Mouse (Mus musculus): Measurements from ENCODE around the gene Tenm4. TPM values are rescaled to one million over a fixed set of nuclear protein-coding genes. Genes with fewer than 3 reads are reported as not detected.

Gene Tenm4
- polyA plus RNA-seq, 1 experiment from 2014 or later = 38.0 TPM

DNA sequence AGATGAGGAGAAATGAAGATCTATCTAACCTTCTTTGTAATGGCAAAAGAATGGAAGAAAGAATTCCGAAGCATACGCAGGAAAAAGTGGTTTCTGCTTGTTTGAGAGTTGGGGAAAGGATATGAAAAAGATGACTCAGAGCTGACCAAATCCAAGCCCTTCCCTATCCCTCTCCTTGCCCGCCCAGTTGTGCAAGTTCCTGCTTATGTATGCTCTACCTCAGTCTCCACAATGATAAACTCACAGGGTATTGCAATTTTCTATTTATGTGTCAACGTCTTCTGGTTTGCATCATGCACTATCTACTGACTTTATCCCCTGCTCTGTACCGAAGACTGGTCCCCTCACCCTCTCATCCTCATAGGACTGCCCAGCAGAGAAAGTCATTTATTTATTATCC, 339.4 kb downstream of the Tenm4 start:
- no peak for ATAC-seq (ENCODE audit: low FRiP score, low TSS enrichment)
- Histone ChIP-seq H3K9ac (replicated peaks; ENCODE audit: low read length) (no peak overlapping the region), H3K4me2 (ENCODE audit: low read length) (no peak overlapping the region), H3K4me1 (ENCODE audit: control insufficient read depth, insufficient read depth, low read length) (peaks cover 13% of the 10 kb centered on the region), H3K27me3 (ENCODE audit: control insufficient read depth, insufficient read depth, low read length) (no peaks in the 10 kb centered on the region), H3K4me3 (replicated peaks; ENCODE audit: low read depth, low read length) (no peak overlapping the region), H3K27ac (replicated peaks; ENCODE audit: low read depth, low read length) (no peak overlapping the region), H3K36me3 (ENCODE audit: control insufficient read depth, insufficient read depth, low read length) (no peaks in the 10 kb centered on the region), H3K9me3 (ENCODE audit: control insufficient read depth, low read length) (no peaks in the 10 kb centered on the region)
- 94% methylated on average over 5 of the region's 5 CpGs for WGBS
- no peak for DNase-seq

DNA sequence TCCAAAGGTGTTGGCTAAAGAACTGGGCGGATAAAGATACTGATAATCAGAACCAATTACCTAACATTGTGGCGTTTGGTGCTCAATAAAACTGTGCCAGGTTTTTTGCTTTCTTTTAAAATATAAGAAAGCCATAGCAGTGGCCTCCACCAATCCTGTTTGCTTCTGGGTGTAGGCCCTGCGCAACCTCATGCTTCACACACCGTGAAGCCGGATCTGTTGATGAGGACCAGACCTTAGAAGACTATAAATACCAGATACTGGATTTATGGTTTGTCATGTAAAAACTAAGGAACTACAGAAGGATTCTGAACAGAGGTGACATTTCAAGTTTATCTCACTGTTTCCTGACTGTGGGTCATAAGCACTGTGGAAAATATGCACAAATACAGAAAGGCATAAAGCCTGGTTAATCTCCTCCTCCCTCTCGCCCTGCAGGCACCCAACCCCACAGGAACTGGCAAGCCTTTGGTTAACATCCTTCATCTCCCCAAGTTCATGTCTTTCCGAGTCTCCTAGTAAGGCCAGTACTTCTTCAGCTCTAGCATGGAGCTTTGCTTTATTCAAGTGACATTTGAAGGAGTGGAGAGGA, 340.1 kb downstream of the Tenm4 start:
- peaks cover 12% of the 10 kb centered on the region for H3K4me1 ChIP-seq (ENCODE audit: control insufficient read depth, insufficient read depth, low read length)
- 88% methylated on average over 7 of the region's 7 CpGs for WGBS

DNA sequence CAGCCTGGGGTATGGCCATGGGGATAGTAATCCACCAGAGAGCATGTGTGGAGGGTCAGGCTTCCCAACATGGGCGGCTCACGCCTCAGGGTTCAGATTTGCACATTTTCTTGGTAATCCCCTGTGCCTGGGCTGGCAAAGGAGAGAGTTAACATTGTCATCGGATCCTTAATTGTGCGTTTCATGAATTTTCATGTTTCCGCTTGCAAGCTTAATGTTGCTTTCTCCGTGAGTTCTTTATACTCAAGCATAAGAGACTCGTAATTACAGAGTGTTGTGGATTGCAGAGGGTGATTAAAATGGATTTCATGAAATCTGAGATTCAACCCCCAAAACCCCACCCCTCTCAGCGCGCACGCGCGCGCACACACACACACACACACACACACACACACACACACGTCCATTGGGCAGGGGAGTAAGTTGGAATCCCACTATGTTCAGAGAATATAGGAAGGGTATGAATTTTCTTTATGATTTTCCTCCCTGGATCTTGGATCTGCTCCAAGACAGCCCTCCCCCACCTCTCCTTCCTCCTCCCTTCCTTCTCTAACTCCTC, 341.0 kb downstream of the Tenm4 start:
- Histone ChIP-seq H3K4me1 (ENCODE audit: control insufficient read depth, insufficient read depth, low read length) (peaks cover 12% of the 10 kb centered on the region), H3K9ac (replicated peaks; ENCODE audit: low read length) (no peak overlapping the region), H3K36me3 (ENCODE audit: control insufficient read depth, insufficient read depth, low read length) (no peaks in the 10 kb centered on the region), H3K27me3 (ENCODE audit: control insufficient read depth, insufficient read depth, low read length) (no peaks in the 10 kb centered on the region), H3K27ac (replicated peaks; ENCODE audit: low read depth, low read length) (no peak overlapping the region; the same call in 1 of the 2 replicates), H3K9me3 (ENCODE audit: control insufficient read depth, low read length) (no peaks in the 10 kb centered on the region), H3K4me3 (replicated peaks; ENCODE audit: low read depth, low read length) (no peak overlapping the region), H3K4me2 (ENCODE audit: low read length) (peak overlapping the region; percentile 23; the same call in 1 of the 2 replicates)
- WGBS = 43% methylated on average over 14 of the region's 14 CpGs
- peak; percentile 63 for DNase-seq
- peak; percentile 53; the same call in 1 of the 2 replicates for ATAC-seq (ENCODE audit: low FRiP score, low TSS enrichment)

More for the DNA sequence above, 340.1 kb downstream of the Tenm4 start:
- no peak overlapping the region for H3K4me3 ChIP-seq (replicated peaks; ENCODE audit: low read depth, low read length)
- H3K9me3 ChIP-seq (ENCODE audit: control insufficient read depth, low read length) = no peaks in the 10 kb centered on the region
- H3K9ac ChIP-seq (replicated peaks; ENCODE audit: low read length) = no peak overlapping the region
- no peaks in the 10 kb centered on the region for H3K27me3 ChIP-seq (ENCODE audit: control insufficient read depth, insufficient read depth, low read length)
- no peaks in the 10 kb centered on the region for H3K36me3 ChIP-seq (ENCODE audit: control insufficient read depth, insufficient read depth, low read length)
- no peak overlapping the region for H3K4me2 ChIP-seq (ENCODE audit: low read length)
- ATAC-seq (ENCODE audit: low FRiP score, low TSS enrichment) (no peak), DNase-seq (no peak)
- no peak overlapping the region for H3K27ac ChIP-seq (replicated peaks; ENCODE audit: low read depth, low read length)

DNA sequence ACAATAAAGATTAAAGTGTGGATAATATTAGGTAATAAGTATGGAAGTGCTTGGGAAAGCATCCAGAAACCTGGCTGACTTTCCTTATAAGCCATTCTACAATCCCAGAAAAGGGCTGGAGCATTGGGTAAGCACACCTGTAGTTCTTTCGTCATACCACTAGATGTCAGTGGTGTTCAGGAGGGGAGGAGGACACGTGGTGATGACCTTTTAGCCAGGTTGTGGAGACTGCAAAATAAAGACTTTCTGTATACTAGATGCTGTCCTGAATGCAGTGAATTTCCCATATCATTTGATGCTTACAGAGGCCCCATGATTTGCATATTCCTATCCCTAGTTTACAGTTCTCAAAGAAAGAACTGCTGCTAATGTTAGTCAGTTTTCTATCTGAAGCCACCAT, 348.2 kb downstream of the Tenm4 start:
- Histone ChIP-seq H3K27ac (replicated peaks; ENCODE audit: low read depth, low read length) (no peak overlapping the region), H3K36me3 (ENCODE audit: control insufficient read depth, insufficient read depth, low read length) (no peaks in the 10 kb centered on the region), H3K4me1 (ENCODE audit: control insufficient read depth, insufficient read depth, low read length) (no peaks in the 10 kb centered on the region), H3K4me2 (ENCODE audit: low read length) (no peak overlapping the region), H3K9me3 (ENCODE audit: control insufficient read depth, low read length) (no peaks in the 10 kb centered on the region), H3K9ac (replicated peaks; ENCODE audit: low read length) (no peak overlapping the region), H3K4me3 (replicated peaks; ENCODE audit: low read depth, low read length) (no peak overlapping the region), H3K27me3 (ENCODE audit: control insufficient read depth, insufficient read depth, low read length) (no peaks in the 10 kb centered on the region)
- DNase-seq = peak; percentile 66
- no peak for ATAC-seq (ENCODE audit: low FRiP score, low TSS enrichment)
- WGBS = 2% methylated on average over 2 of the region's 2 CpGs

DNA sequence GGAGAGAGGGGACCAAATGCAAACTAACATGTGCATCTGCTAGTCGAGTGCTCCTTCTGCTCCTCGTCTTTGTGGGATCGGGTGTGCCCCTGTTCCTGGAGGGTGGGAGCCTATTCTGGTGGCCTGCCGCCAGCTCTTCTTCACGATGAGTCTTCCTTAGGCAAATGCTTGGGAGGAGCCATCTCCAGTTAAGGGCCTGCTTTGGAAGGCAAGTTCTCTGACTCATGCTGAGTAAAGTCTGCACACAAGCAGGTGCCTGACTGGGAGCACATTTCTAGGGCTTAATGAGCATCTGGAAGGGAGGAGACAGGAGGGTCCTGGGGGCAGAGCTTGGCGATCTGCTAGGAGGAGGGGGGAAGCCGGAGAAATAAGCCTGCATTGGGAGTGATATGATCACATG, 350.9 kb downstream of the Tenm4 start:
- Histone ChIP-seq H3K27me3 (ENCODE audit: control insufficient read depth, insufficient read depth, low read length) (no peaks in the 10 kb centered on the region), H3K36me3 (ENCODE audit: control insufficient read depth, insufficient read depth, low read length) (no peaks in the 10 kb centered on the region), H3K4me3 (replicated peaks; ENCODE audit: low read depth, low read length) (no peak overlapping the region), H3K9me3 (ENCODE audit: control insufficient read depth, low read length) (no peaks in the 10 kb centered on the region), H3K9ac (replicated peaks; ENCODE audit: low read length) (no peak overlapping the region), H3K4me2 (ENCODE audit: low read length) (no peak overlapping the region), H3K27ac (replicated peaks; ENCODE audit: low read depth, low read length) (no peak overlapping the region), H3K4me1 (ENCODE audit: control insufficient read depth, insufficient read depth, low read length) (no peaks in the 10 kb centered on the region)
- no peak for ATAC-seq (ENCODE audit: low FRiP score, low TSS enrichment)
- no peak for DNase-seq
- 85% methylated on average over 7 of the region's 7 CpGs for WGBS

DNA sequence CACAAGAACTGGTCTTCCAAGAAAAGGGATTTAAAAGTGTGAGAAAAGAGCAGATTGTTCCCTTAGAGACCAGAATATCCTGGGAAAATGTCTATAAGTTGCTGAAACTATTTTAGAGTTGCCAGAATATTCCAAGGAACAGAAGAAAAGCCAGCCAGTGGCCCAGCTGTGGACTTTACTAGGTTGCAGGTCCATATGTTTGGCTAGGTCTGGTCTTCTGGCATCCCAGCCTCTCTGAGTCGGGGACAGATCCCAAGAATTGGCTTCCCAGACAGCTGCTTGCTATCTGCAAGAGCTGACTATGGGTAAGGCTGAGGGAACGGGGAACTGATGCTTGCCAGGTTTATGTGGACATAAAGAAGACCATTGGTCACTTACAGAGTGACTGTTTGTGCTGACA, 352.6 kb downstream of the Tenm4 start:
- ATAC-seq (ENCODE audit: low FRiP score, low TSS enrichment) = no peak
- H3K4me1 ChIP-seq (ENCODE audit: control insufficient read depth, insufficient read depth, low read length) = no peaks in the 10 kb centered on the region
- H3K4me2 ChIP-seq (ENCODE audit: low read length) = no peak overlapping the region
- WGBS = 89% methylated on average over 2 of the region's 2 CpGs
- H3K36me3 ChIP-seq (ENCODE audit: control insufficient read depth, insufficient read depth, low read length) = no peaks in the 10 kb centered on the region
- H3K4me3 ChIP-seq (replicated peaks; ENCODE audit: low read depth, low read length) = no peak overlapping the region
- no peak for DNase-seq
- H3K9ac ChIP-seq (replicated peaks; ENCODE audit: low read length) = no peak overlapping the region
- H3K27me3 ChIP-seq (ENCODE audit: control insufficient read depth, insufficient read depth, low read length) = no peaks in the 10 kb centered on the region
- H3K9me3 ChIP-seq (ENCODE audit: control insufficient read depth, low read length) = no peaks in the 10 kb centered on the region
- no peak overlapping the region for H3K27ac ChIP-seq (replicated peaks; ENCODE audit: low read depth, low read length)

DNA sequence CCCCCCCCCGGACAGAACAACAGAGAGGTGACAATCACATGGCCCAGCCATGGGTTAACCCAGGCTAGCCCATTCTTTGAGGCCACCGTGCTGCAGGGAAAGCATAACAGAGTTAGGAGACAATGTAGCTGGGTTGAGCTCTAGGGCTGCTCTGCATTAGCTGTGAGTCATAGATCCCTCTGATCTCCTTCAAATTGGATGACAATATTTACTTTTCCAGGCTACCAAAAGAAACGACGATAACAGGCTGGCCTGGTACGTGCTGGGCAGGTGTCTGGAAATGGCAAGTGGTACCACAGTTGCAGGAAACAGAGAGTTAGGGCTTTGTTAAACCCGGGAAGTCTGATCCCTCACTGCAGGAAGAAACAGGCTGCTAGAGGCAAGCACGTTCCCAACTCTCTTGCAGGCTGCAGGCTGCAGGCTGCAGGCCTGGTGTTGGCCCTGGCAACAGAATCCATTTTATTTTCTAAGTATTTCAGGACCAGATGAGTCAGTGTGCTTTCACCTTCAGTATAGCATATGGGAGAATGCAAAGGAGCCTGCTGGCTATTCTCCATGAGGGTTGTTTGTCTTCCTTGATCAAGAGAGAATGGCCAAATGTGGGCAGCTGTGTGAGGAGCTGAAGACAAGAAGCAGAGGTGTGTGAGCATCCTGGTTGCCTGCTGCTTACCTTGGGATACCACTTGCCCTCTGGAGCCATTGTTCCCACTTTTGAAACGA, 353.6 kb downstream of the Tenm4 start:
- Histone ChIP-seq H3K4me3 (replicated peaks; ENCODE audit: low read depth, low read length) (no peak overlapping the region), H3K9me3 (ENCODE audit: control insufficient read depth, low read length) (no peaks in the 10 kb centered on the region), H3K4me2 (ENCODE audit: low read length) (no peak overlapping the region), H3K27ac (replicated peaks; ENCODE audit: low read depth, low read length) (no peak overlapping the region), H3K4me1 (ENCODE audit: control insufficient read depth, insufficient read depth, low read length) (no peaks in the 10 kb centered on the region), H3K36me3 (ENCODE audit: control insufficient read depth, insufficient read depth, low read length) (no peaks in the 10 kb centered on the region), H3K27me3 (ENCODE audit: control insufficient read depth, insufficient read depth, low read length) (no peaks in the 10 kb centered on the region), H3K9ac (replicated peaks; ENCODE audit: low read length) (no peak overlapping the region)
- WGBS = 79% methylated on average over 8 of the region's 8 CpGs
- ATAC-seq (ENCODE audit: low FRiP score, low TSS enrichment) (no peak), DNase-seq (no peak)

DNA sequence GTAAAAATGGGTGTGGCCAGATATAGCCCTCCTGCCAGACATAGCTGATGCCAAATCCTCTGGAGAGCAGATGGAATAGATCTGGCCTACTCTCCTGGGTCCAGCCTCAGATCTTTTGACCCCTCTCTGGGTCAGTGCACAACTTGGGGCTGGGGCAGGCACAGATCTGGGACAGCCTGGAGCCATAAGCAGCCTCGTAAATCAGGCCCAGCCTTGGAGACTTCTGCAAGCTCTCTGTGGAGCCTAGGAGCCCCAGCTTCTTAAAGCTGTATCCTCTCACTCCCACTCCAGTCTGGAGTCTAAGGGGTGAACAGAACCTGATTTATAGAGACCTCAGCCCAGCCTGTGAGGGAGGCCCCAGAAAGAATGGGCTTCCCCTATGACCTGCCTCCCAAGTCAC, 354.3 kb downstream of the Tenm4 start:
- H3K9ac ChIP-seq (replicated peaks; ENCODE audit: low read length) = no peak overlapping the region
- WGBS = 78% methylated on average over 1 of the region's 1 CpGs
- no peak overlapping the region for H3K4me2 ChIP-seq (ENCODE audit: low read length)
- no peak overlapping the region for H3K4me3 ChIP-seq (replicated peaks; ENCODE audit: low read depth, low read length)
- no peak for DNase-seq
- no peaks in the 10 kb centered on the region for H3K36me3 ChIP-seq (ENCODE audit: control insufficient read depth, insufficient read depth, low read length)
- H3K27me3 ChIP-seq (ENCODE audit: control insufficient read depth, insufficient read depth, low read length) = no peaks in the 10 kb centered on the region
- H3K4me1 ChIP-seq (ENCODE audit: control insufficient read depth, insufficient read depth, low read length) = no peaks in the 10 kb centered on the region
- ATAC-seq (ENCODE audit: low FRiP score, low TSS enrichment) = no peak
- no peak overlapping the region for H3K27ac ChIP-seq (replicated peaks; ENCODE audit: low read depth, low read length)
- H3K9me3 ChIP-seq (ENCODE audit: control insufficient read depth, low read length) = no peaks in the 10 kb centered on the region
